Comparison of ENCODE assay signal across 9 mouse cellular contexts in genomic region chr8:81806797-81807196, GRCm38 (mm10).
DNase-seq lines count a peak whose midpoint lies in the region; ATAC-seq and TF ChIP-seq lines count a peak whose summit lies in the region.
"Had no signal": no experiment of that assay in that cellular context is flagged by ENCODE, and none has a peak within 500 bp of the region (broad histone marks: within the 10 kb centered on the region; RNA-seq: fewer than 3 reads in every experiment).

No protein-coding gene starts in this region.

- ATAC-seq in forebrain, postnatal 0 days, result peak; percentile 84
- ATAC-seq in lung, embryonic 14.5 days (ENCODE audit: insufficient read depth), result peak; percentile 73

- H3K4me2 ChIP-seq in forebrain, postnatal 0 days (ENCODE audit: low read depth), result no peak overlapping the region
- H3K4me2 ChIP-seq in lung, embryonic 14.5 days, result no peak overlapping the region

- H3K27me3 ChIP-seq in forebrain, postnatal 0 days (ENCODE audit: insufficient read depth, low read length), result no peaks in the 10 kb centered on the region
- H3K27me3 ChIP-seq in lung, embryonic 14.5 days (ENCODE audit: insufficient read depth, low read length), result no peaks in the 10 kb centered on the region

- H3K9ac ChIP-seq in forebrain, postnatal 0 days, result no peak overlapping the region
- H3K9ac ChIP-seq in lung, embryonic 14.5 days, result no peak overlapping the region

- no peak for TF ChIP-seq POLR2A in olfactory bulb, adult 2 months (IDR thresholded peaks at IDR 0.05; ENCODE audit: insufficient read depth, low read depth, low read length)

- peak; percentile 80 for TF ChIP-seq CTCF in forebrain, postnatal 0 days (IDR thresholded peaks at IDR 0.05; ENCODE audit: low read depth)
- TF ChIP-seq CTCF in lung, embryonic 14.5 days (IDR thresholded peaks at IDR 0.05; ENCODE audit: low read depth), result peak; percentile 90
- 0 out of 2 replicates have a peak, but pooled peaks have one; percentile 23 for TF ChIP-seq CTCF in olfactory bulb, adult 2 months (IDR thresholded peaks at IDR 0.05; ENCODE audit: insufficient read depth, low read depth, low read length)

- no peaks in the 10 kb centered on the region for H3K9me3 ChIP-seq in forebrain, postnatal 0 days (ENCODE audit: low read length)
- no peaks in the 10 kb centered on the region for H3K9me3 ChIP-seq in lung, embryonic 14.5 days (ENCODE audit: low read depth, low read length)

- no peaks in the 10 kb centered on the region for H3K36me3 ChIP-seq in forebrain, postnatal 0 days (ENCODE audit: insufficient read depth)
- no peaks in the 10 kb centered on the region for H3K36me3 ChIP-seq in lung, embryonic 14.5 days (ENCODE audit: insufficient read depth)

- no peak overlapping the region for H3K27ac ChIP-seq in forebrain, postnatal 0 days (ENCODE audit: low read depth, low read length)
- H3K27ac ChIP-seq in lung, embryonic 14.5 days (ENCODE audit: low read depth), result no peak overlapping the region
- no peak overlapping the region for H3K27ac ChIP-seq in olfactory bulb, adult 2 months (ENCODE audit: insufficient read depth, low read depth, low read length)
- H3K27ac ChIP-seq: macrophage had no signal

- peak; percentile 56 for DNase-seq in Muller cell, postnatal 12 days (ENCODE audit: inconsistent ontology term)
- DNase-seq in cerebellum, adult 11 months, result peak; percentile 49
- peak; percentile 67 for DNase-seq in forebrain, postnatal 0 days
- DNase-seq in heart, postnatal 4 days, result peak; percentile 76
- peak; percentile 72 for DNase-seq in layer of hippocampus, adult 11-12 months (ENCODE audit: low spot score)
- DNase-seq in lung, embryonic 14.5 days, result peak; percentile 89
- peak; percentile 69 for DNase-seq in thymus, postnatal 0 days (ENCODE audit: low spot score)

- no peaks in the 10 kb centered on the region for H3K4me1 ChIP-seq in forebrain, postnatal 0 days (ENCODE audit: insufficient read depth)
- no peaks in the 10 kb centered on the region for H3K4me1 ChIP-seq in lung, embryonic 14.5 days (ENCODE audit: insufficient read depth)
- H3K4me1 ChIP-seq in olfactory bulb, adult 2 months (ENCODE audit: control insufficient read depth, insufficient read depth, low read length), result 0 out of 2 replicates have a peak, but pooled peaks cover 2% of the 10 kb centered on the region

- H3K4me3 ChIP-seq in forebrain, postnatal 0 days (ENCODE audit: low read depth, low read length), result no peak overlapping the region
- no peak overlapping the region for H3K4me3 ChIP-seq in lung, embryonic 14.5 days (ENCODE audit: low read depth, low read length)
- H3K4me3 ChIP-seq in olfactory bulb, adult 2 months (ENCODE audit: insufficient read depth, low read depth, low read length), result no peak overlapping the region

Comparison
In these comparisons a context has a peak if more than half of its experiments do, and no peak if none do; other contexts are left out.
1. CTCF ChIP-seq: peak in every context shown above with its lines; median percentile 90 in lung, embryonic 14.5 days; 80 in forebrain, postnatal 0 days; 23 in olfactory bulb, adult 2 months.